Mouse (Mus musculus): ENCODE measurements around the gene Fam92b.

The Fam92b gene

DNA sequence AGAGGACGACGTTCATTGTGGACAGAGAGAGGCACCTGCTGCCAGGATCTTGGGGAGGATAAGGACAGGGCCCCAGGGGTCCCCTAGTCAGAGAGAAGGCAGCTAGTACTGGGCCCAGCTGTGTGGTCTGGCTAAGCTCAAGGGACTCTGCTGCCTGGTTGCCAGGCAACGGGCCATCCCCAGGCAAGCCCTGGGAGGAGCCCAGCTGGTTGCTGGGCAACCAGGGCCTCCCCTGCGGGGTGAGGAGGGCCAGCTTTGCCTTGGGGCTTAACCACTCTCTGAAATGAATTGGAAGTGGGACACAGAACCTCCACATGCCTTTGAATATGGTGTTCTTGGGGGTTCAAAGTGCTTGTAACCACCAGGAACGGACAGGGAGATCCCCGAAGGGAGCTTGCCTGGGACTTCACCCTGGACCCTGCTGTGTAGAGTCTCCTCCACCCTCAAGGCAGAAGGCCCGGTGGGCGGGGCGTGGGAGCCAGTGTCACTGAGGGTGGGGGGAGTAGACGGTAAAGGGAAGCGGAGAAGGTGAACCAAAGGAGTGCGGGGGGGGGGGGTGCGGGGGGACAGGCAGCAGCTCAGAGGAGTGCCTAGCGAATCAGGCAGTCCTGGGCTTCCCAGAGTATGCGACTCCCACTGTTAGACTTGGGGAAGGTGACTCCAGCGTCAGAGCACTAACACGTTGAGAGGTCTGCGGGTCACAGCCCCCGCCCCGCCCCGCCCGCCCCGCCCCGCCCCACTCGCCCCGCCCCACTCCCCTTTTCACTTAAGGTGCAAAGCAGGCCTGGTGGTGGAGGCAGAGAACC, at the start of gene Fam92b:
TSS of gene Fam92b (minus strand) at position 149 of the 806 bp plus-strand sequence.
- peak; percentile 42 to 53 for DNase-seq (ENCODE audit: low spot score in 2 of 2)

GRCm38 (mm10) chr8:120225421-120226151, 48.3 kb upstream of the Fam92b start:
- peak in 1 of 2 experiments; percentile 66 for DNase-seq (ENCODE audit: low spot score in 2 of 2)

DNA sequence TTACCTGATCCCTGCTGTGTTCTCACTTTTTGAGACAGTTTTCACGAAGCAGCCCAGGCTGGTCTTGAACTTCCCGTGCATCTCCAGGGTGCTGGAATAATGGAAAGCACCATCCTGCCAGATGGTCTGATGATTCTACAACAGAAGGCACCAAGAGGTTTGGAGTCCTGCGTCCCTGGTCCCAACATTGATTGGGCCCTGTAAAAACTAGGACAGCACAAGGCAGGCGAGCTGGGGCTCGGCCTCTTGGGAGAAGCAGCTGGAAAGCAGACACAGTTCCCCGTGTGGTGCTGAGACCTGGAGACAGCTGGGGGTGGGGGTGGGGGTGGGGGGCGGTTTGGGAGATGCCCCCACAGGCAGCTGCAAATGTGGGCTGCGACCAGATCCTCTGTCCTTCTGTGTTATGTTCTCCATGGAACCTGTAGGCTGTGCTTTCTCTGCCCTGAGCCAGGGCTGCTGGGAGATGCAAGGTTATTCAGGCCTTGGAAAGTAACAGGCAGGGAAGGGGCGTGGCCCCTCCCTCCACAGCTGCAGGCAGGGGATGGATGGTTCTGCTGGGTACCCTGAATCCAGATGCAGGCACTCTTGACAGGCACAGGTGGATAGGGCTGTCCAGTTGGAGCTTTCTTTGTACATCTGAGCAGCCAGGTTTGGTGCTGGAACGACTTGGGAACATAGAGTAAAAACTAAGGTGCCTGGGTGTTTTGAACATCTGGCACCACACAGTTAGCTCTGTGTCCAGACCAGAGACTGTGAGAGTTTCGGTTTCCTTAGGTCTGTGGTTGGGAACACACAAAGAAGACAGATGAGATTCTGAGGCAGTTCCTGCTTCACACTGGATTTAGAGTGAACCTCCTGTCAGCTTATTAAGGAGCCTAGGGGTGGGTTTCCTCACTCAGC, 47.5 kb upstream of the Fam92b start:
- no peak for DNase-seq (ENCODE audit: low spot score in 2 of 2)

- DNase-seq (ENCODE audit: low spot score in 2 of 2): no peak
Measured at GRCm38 (mm10) chr8:120222548-120222947, 45.3 kb upstream of the Fam92b start.

DNA sequence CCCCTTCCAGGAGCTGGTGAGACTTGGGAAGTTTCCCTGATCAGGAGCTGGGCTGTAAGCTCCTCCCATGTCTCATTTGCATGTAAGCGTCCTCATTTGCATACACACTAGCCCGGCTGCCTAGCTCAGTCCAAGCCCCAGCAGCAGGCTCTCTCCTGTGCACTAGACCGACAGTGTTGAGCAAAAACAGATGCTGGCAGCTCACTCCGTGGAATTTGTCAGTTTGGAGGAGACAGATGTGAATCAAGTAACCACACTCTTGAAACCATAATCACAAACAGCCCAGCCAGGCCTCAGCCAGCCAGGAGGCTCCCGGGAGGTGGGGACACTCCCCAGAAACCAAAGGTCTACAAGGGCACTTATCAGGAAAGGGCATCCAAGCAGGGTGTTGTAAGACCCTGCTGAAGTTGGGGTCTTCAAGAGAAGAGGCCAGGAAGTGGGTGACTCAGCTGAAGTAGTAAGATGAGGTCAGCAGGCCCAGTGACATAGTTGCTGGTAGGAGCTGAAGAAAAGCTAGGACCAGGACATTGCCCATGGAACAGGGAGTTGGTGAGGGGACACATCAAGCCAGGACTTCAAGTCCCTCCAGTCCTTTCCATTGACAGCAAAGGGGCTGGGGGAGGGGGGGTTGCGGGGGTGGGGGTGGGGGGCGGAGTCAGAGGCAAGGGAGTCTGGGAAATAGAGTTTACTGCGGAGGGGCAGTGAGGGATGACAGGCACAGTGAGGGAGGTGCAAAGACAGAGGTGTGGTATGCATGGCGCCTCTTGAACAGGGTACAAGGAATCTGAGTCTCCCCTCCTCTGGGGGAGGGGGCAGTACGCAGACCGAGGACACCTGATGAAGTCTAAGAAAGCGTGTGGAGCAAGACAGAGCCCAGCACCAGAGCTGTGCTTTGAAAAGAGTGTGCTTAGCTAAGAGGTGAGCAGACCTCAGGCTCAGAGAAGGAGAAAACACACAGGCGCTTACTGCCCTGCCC, 39.9 kb upstream of the Fam92b start:
- no peak for DNase-seq (ENCODE audit: low spot score in 2 of 2)

GRCm38 (mm10) chr8:120215416-120216141, 38.3 kb upstream of the Fam92b start:
- no peak for DNase-seq (ENCODE audit: low spot score in 2 of 2)

DNA sequence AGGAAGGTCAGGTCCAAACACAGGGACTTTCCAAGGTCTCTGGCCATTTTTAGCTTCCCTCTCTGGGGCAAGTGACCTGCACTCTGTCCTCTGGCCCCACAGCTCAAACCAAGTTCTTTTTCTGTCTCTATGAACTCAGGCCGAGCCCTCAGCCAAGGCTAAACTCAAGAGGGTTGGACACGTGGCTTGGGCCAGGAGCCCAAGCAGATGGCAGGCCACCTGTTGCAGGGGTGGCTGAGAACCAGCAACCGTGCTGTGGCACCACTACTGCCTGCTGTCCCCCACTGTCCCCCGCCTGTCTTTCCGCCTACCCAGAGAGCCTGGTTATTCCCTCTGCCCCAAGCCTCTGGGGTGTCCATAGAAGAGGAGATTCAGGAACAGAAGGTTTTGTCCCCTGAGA, 36.7 kb upstream of the Fam92b start:
- no peak for DNase-seq (ENCODE audit: low spot score in 2 of 2)

DNA sequence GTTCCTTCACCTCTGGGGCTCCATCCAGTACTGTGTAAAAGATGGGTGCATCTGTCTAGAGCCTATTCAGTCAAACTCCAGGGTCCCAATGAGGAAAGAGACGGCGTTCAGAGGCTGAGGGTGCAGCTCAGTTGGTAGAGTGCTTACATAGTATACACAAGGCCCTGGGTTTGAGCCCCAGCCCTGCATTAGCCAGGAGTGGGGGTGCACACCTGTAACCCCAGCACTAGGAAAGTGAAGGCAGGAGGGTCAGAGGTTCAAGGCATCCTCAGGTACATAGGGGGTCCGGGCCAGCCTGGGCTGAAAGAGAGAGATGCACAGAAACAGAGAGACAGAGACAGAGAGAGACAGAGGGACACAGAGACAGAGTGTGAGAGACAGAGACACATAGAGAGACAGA, 36.0 kb upstream of the Fam92b start:
- DNase-seq (ENCODE audit: low spot score in 2 of 2): no peak

- no peak for DNase-seq (ENCODE audit: low spot score in 2 of 2)
Measured at GRCm38 (mm10) chr8:120212596-120212995, 35.3 kb upstream of the Fam92b start.

DNA sequence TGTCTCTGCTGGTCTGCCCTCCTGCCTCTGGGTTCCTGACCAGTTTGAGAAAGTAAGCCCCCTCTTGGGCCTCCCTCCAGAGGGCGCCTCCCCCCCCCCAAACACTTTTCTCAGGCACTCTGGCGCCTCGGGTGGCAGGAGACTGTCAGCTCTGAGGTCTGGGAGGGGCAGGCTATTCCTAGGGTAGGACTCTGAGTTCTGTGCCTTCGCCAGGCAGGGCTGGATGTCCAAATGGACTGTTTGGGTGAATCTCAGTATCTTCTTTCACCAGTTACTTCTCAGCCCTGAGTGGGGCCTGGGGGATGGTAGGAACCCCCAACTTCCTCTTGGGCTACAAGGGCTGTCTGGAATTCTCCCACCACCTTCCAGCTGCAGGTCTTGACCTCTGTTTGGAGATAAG, 34.1 kb upstream of the Fam92b start:
- no peak for DNase-seq (ENCODE audit: low spot score in 2 of 2)

GRCm38 (mm10) chr8:120208113-120208512, 30.8 kb upstream of the Fam92b start:
- DNase-seq (ENCODE audit: low spot score in 2 of 2): no peak

DNA sequence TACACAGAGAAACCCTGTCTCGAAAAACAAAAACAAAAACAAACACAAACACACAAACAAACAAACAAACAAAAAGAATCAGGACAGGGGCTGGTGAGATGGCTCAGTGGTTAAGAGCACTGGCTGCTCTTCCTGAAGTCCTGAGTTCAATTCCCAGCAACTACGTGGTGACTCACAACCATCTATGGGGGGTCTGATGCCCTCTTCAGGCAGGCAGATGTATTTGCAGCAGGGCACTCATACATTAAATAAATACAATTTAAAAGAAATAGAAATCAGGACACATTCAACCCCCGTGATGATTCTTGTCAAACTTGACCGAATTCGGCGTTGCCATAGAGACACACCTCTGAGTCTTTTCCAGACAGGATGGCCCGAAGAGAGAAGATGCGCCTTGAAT, 30.1 kb upstream of the Fam92b start:
- DNase-seq (ENCODE audit: low spot score in 2 of 2): no peak

GRCm38 (mm10) chr8:120205916-120206315, 28.6 kb upstream of the Fam92b start:
- DNase-seq (ENCODE audit: low spot score in 2 of 2): no peak

GRCm38 (mm10) chr8:120204736-120205360, 27.6 kb upstream of the Fam92b start:
- DNase-seq (ENCODE audit: low spot score in 2 of 2): no peak

GRCm38 (mm10) chr8:120202546-120202945, 25.3 kb upstream of the Fam92b start:
- DNase-seq (ENCODE audit: low spot score in 2 of 2): no peak

- DNase-seq (ENCODE audit: low spot score in 2 of 2): no peak
Measured at GRCm38 (mm10) chr8:120201351-120201750, 24.1 kb upstream of the Fam92b start.

- no peak for DNase-seq (ENCODE audit: low spot score in 2 of 2)
Measured at GRCm38 (mm10) chr8:120192118-120192517, 14.9 kb upstream of the Fam92b start.

DNA sequence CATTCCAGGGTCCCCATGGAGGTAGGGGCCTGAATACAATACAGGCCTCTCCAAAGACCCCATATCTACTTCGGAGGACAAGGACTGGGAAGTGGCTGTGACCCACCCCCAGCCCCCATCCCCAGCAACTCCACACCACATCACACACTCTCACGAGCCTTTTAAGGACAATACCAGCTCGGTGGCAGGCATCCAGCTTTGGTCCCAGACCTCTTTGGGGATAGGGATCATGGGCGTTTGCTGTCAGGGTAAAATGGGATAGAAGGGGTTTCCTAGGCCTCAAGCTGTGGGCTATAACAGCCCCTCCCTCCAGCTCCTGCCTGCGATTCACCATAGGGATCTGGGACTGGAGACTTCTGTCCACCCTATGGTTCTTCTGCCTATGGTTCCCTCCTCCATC, 14.4 kb upstream of the Fam92b start:
- no peak for DNase-seq (ENCODE audit: low spot score in 2 of 2)

- DNase-seq (ENCODE audit: low spot score in 2 of 2): peak; percentile 72 to 73
Measured at GRCm38 (mm10) chr8:120190810-120191413, 13.6 kb upstream of the Fam92b start.

Data from frontal cortex, postnatal 14 days (tissue).